Mouse (Mus musculus) lung, adult 2 months (tissue): ENCODE results near the gene Dpysl4.

Experiments used
- CTCF ChIP-seq: fragments of 200-500 bp; IDR thresholded peaks from 2 replicates; pipeline ENCODE4 v1.5.1; 2011; ENCODE audit warnings: mild to moderate bottlenecking, low read length, control low read depth; ENCODE audit not compliant: insufficient read depth
- POLR2A ChIP-seq: fragments of 200-500 bp; IDR thresholded peaks from 2 replicates; pipeline ENCODE4 v1.6.1; 2011; ENCODE audit warnings: low read depth, mild to moderate bottlenecking, control low read depth, low read length, borderline replicate concordance; ENCODE audit errors: extremely low read depth

DNA sequence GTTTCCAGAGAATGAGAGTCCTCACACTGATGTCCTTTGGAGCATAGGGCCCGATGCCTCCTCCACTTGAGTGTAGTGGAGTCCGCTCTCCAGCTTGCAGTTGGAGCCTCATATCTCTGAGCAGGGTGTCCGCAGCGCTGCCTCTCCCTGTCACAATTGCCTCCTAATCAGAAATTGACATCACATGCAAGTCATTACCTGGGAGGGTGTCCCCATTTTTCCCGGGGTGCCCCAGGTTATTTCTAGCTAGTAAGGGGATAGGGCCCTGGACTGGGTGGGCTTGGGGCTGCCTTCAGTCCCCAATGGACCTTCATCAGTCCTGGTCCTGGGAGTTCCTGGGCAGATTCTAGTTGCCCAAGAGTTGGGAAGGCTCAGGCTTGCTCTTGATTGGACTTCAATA is 6.9 kb downstream of the Dpysl4 start:
- TF ChIP-seq CTCF = no peak
- no peak for TF ChIP-seq POLR2A
